Mouse (Mus musculus) cerebellum, adult 9-10 months (tissue): ENCODE measurements at regions not wholly inside any gene's neighbourhood (a gene's known extent, or its start where the extent isn't known, plus 50 kb on each side); places are given as distances from the start of the nearest gene placed in this dataset.
"Not testable (repeated sequence)": the region's sequence is repeated elsewhere in the genome, so short reads cannot be mapped to it uniquely, and the experiment has no call there.

ENCODE experiments used
- DNase-seq: peaks from one replicate; pipeline ENCODE4 v3.0.0; 2022

GRCm38 (mm10) chr16:82899611-82900010 lies 71.4 kb downstream of the Gm21833 start:
- peak; percentile 39 for DNase-seq

GRCm38 (mm10) chr16:82920533-82920932 lies 92.4 kb downstream of the Gm21833 start:
- DNase-seq: peak; percentile 26

GRCm38 (mm10) chr16:82958951-82959350 lies 130.8 kb downstream of the Gm21833 start:
- DNase-seq: not testable (repeated sequence)

- DNase-seq: no peak
These were observed 163.5 kb downstream of the Gm21833 start for GRCm38 (mm10) chr16:82991705-82992104.

GRCm38 (mm10) chr16:82997861-82998260 lies 169.7 kb downstream of the Gm21833 start:
- DNase-seq: no peak

GRCm38 (mm10) chr16:83021311-83021710 lies 193.1 kb downstream of the Gm21833 start:
- DNase-seq: no peak

GRCm38 (mm10) chr16:83063423-83063822 lies 235.2 kb downstream of the Gm21833 start:
- no peak for DNase-seq

- no peak for DNase-seq
These were observed 243.3 kb downstream of the Gm21833 start for GRCm38 (mm10) chr16:83071488-83071887.

- no peak for DNase-seq
These were observed 263.9 kb downstream of the Gm21833 start for GRCm38 (mm10) chr16:83092059-83092458.

- DNase-seq: no peak
These were observed 282.9 kb downstream of the Gm21833 start for GRCm38 (mm10) chr16:83111128-83111527.

GRCm38 (mm10) chr16:83131876-83132275 lies 303.7 kb downstream of the Gm21833 start:
- DNase-seq: no peak

- DNase-seq: no peak
These were observed 344.8 kb downstream of the Gm21833 start for GRCm38 (mm10) chr16:83173021-83173420.

GRCm38 (mm10) chr16:83193441-83193953 lies 365.3 kb downstream of the Gm21833 start:
- no peak for DNase-seq

GRCm38 (mm10) chr16:83197812-83198211 lies 369.6 kb downstream of the Gm21833 start:
- no peak for DNase-seq
